Mouse (Mus musculus) mouse trophoblast stem cell (cell line): ENCODE measurements around the gene Hic1.

Source experiments
- in situ Hi-C, 2 experiments: fragments of 300-500 bp; cut with MseI, MboI; formaldehyde crosslinking; loops; 2 replicates in 1 of 2; 3 replicates in 1 of 2; pipeline ENCODE4 v1.15.1; 2025

Gene Hic1

DNA sequence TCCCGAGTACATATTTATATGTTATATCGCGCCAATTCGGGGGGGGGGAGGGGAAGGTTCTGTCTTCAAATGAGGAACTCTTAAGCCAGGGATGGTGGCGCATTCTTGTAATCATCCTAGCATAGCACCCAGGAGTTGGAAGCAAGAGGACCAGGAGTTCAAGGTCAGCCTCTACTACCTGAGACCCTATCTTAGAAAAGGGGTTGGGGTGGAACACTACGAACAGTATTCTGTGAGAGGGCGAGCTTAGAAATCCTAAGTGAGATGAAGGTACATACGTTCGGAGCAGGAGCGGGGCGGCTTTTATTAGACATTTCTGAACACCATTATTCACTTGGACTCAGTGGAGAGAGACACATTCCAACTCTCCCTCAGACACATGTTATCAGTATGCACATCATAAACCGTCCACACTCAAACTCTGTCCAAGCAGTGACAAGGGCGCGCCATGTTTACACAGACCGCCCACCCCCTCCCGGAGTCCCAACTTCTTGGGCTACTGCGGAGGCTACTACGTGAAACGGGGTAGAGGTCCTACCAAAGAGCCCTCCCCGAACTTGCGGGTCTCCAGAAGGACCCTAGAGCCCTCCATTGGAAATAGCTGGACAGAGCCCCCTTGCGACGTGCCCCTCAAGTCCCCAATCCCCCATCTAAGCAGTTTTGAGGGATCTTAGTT lies at the start of gene Hic1:
Gene Hic1 (minus strand): TSS at position 115 of the 676 bp plus-strand sequence.
- in situ Hi-C loops = no loop called here

DNA sequence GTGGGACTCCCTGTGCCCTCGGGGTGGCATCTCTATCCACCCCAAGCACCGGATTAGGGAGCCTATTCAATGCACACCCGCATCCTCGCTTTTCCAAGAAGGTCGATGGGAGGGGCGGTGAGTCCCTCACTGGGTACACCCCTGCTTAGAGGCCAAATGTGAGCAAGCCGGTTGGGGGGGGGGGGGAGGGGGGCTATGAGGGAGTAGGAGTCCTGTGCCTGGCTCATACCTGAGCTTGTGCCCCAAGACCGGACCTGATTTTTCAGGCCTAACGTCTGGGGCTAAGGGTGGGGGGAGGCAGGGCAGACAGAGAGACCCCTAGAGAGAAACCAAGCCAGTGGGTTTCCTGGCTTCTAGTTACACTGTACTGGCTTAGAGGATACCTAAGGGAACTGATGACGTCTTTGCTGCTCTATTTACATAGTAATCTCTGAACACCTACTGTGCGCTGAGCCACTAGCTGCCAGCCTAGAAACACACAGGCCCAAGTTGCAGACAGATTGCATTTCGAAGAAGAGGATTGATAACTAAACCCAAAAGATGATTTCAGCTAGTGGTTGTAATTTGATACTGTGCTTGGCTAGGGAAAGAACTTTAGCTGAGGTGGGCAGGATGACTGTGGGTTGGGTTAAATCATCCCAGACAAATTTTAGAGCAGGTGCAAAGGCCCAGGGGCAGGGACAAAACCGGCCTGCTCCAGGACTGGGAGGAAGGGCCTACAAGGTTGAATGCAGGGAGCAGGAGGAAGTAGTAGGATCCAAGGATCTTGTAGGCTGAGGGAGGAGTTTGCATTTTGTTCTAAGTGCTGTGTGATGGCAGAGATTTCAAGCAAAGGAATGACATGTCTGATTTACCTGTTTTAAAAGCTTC lies 45.0 kb upstream of the Hic1 start:
- in situ Hi-C loops = no loop called here

DNA sequence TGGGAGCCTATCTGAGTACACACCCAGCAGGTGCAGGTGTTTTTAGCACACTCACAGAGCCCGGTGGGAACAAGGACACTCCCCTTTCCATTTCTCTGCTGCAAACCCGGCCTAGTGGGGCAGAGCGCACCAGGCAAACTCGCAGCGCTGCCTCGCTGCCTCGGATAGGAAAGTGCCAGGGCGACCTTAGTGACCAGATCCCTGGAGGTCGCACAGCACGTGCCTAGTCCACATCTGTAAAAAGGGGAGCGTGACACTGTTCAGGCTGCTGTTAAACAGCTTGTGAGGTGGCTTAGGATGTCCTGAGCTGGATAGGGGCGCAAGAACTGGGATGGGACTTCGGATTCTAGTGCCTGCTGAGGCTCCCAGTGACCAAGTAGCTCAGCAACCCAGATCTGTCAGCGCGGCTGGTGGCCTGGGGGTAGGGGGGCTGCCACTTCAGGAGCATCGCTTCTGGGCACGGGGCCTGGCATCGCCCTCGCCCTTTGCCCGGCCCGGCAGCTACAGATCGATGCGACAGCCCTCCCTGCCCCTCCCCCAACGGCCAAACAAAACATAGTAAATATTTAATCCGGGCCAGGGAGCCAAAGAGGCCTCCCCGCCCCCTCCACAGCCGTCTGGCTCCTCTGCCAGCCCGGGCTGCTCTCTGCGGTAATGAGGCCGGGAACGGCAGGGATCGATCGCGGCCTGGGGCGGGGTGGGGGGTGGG lies 44.2 kb upstream of the Hic1 start:
- in situ Hi-C loops = no loop called here

DNA sequence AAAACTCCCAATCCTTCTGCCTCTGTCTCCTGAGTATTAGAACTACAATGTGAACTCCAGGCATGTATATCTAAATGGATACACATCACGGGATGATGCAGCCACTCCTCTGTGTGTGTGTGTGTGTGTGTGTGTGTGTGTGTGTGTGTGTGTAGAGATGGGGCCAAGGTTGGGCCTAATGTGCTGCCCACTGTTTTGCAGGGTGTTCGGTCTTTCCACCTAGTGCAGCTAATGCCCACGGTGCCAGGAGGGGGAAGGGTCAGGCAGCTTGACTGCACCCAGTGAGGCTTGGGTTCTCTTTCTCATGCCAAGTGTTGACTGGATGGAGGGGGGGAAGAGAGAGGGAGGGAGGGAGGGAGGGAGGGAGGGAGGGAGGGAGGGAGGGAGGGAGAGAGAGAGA lies 43.6 kb upstream of the Hic1 start:
- in situ Hi-C loops = no loop called here

- in situ Hi-C loops = no loop called here
These were observed 42.8 kb upstream of the Hic1 start for GRCm38 (mm10) chr11:75212031-75212667.

GRCm38 (mm10) chr11:75210755-75211154 lies 41.4 kb upstream of the Hic1 start:
- in situ Hi-C loops = no loop called here

- in situ Hi-C loops = no loop called here
These were observed 40.8 kb upstream of the Hic1 start for GRCm38 (mm10) chr11:75210093-75210492.

DNA sequence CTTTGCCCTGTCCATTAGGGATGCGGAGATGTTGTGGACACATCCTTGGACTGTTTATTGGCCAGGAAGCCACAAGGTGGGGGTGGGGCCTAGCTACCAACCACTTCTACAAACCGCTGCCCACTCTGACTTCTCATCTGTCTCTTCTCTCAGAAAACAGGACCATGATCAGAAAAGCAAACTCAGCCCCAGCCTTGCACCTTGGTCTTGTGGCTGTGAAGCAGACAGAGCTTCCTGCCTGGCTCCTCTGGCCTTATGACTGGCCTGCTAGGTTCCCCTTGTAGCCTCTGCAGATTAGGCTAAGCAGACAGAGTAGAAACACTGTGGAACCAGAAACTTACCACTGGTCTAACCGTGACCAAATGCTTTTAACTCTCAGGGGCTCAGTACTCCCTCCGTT lies 40.0 kb upstream of the Hic1 start:
- in situ Hi-C loops = no loop called here

GRCm38 (mm10) chr11:75206347-75206746 lies 37.0 kb upstream of the Hic1 start:
- in situ Hi-C loops = no loop called here

DNA sequence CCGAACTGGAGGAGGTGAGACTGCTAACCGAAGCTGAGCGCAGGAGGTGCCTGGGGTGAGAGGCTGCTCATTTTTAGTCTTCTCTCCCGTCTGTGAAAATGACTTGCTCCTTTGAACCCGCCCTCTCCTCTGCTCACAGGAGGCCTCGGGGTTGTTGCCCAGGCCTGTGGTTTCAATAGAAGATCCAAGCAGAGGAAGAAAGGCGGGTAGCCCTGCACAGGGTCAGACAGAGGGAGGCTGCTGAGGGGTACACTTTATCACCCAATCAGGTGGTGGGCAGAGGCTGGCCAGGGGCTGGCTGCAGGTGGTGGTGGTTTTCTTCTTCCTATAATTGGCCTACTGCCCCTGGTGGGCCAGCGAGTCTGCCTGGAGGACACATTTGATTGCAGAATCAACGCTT lies 35.2 kb upstream of the Hic1 start:
- in situ Hi-C loops = no loop called here

DNA sequence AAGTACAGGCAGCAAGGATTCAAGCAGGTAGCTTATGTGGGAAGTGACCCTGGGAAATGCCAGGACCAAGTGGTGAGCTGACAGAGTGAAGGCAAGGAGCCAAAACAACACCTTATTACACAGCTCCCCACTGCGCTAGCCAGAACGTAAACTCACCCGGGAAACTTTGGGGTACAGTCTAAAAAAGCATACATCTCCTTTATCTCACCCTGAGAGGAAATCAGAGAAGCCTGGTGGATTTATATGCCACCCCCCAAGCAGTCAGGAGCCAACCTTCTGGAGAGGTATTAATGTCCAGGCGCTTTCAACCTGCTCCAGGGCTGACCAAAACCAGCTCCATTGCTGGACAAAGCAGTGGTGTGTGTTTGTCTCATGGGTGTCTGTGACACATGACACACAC lies 34.6 kb upstream of the Hic1 start:
- in situ Hi-C loops = no loop called here

- in situ Hi-C loops = no loop called here
These were observed 32.4 kb upstream of the Hic1 start for GRCm38 (mm10) chr11:75201721-75202120.

- in situ Hi-C loops = no loop called here
These were observed 31.6 kb upstream of the Hic1 start for GRCm38 (mm10) chr11:75200935-75201334.

GRCm38 (mm10) chr11:75199951-75200350 lies 30.6 kb upstream of the Hic1 start:
- in situ Hi-C loops = loop anchor here in 1 of 2 experiments (5.0 kb wide), 1 partner anchor 32 kb away; no protein-coding TSS in a partner anchor

DNA sequence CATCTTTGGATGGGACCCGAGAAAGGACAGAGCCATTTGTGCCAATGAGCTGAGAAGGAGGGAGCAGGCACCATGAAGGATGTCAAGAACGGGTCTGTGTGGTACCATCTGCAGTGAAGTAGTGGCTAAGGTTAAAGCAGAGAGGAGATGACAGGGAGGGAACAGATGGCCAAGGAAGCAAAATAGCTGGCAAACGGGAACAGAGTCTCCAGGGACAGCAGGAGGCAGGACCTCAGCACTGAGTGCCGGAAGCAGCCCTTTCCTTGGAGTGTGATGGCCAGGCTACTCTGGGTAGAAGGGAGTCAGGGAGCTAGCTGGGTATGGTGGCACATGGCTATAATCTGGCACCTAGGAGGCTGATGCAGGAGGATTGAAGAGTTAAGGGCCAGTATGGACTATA lies 29.5 kb upstream of the Hic1 start:
- in situ Hi-C loops = loop anchor here in 1 of 2 experiments (5.0 kb wide), 1 partner anchor 34 kb away; no protein-coding TSS in a partner anchor

- in situ Hi-C loops = loop anchor here in 1 of 2 experiments (5.0 kb wide), 1 partner anchor 34 kb away; no protein-coding TSS in a partner anchor
These were observed 28.6 kb upstream of the Hic1 start for GRCm38 (mm10) chr11:75197956-75198355.

- in situ Hi-C loops = loop anchor here in 1 of 2 experiments (5.0 kb wide), 1 partner anchor 36 kb away; no protein-coding TSS in a partner anchor
These were observed 26.8 kb upstream of the Hic1 start for GRCm38 (mm10) chr11:75196131-75196530.

- in situ Hi-C loops = loop anchor here (5.0 kb wide), 2 partner anchors 37 to 97 kb away; no protein-coding TSS in a partner anchor
These were observed 25.6 kb upstream of the Hic1 start for GRCm38 (mm10) chr11:75194850-75195461.

DNA sequence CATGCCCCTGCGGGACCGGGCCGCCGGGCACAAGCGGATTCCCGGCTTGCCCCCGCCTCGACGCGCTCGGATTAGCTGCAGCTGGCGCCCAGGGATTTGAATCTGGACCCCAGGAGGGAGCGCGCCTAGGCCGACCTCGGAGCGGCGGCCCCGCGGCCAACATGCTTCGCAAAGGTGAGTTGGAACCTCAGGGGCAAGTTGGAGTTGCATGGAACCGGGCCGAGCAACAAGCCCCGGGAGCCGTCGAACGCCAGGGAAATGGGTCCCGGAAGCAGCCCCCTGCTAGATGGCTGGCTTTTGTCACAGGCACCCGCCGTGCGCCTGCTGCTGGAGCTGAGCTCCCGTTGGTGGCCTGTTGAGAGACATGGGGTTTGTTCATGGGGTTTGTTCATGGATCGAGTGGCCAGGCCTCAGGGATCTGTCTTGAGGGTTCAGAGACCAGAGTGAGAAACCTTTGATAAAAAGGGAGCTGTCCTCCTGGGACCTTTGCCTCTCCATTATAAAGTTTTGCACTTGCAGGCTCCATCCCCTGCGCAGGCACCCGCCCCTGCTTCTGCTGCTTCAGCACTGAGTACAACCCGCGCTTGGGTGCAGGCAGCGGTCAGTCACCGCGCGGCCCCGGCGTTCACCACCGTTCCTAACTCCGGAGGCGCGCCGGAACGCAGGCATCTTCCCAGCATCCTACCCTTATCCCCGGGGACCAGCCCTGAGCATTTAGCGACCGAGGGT lies 25.0 kb upstream of the Hic1 start:
- in situ Hi-C loops = loop anchor here (5.0 kb wide), 1 partner anchor 98 kb away; no protein-coding TSS in a partner anchor
